Mouse (Mus musculus) spleen, adult 2 months (tissue): ENCODE measurements around the gene Polr2c.

Experiments used
- CTCF ChIP-seq: fragments of 200-500 bp; IDR thresholded peaks from 2 replicates; pipeline ENCODE4 v1.5.1; 2011; ENCODE audit warnings: mild to moderate bottlenecking, inconsistent platforms; ENCODE audit not compliant: insufficient read depth, insufficient read length, insufficient replicate concordance; ENCODE audit errors: extremely low read depth
- POLR2A ChIP-seq: fragments of 200-500 bp; IDR thresholded peaks from 2 replicates; pipeline ENCODE4 v1.6.1; 2011; ENCODE audit warnings: low read depth, low read length, inconsistent platforms

- TF ChIP-seq CTCF (no peak), POLR2A (no peak)
Observed at GRCm38 (mm10) chr8:94865292-94865691, 8.0 kb downstream of the Polr2c start.
